In genomic region chr3:32132395-32133004, GRCm38 (mm10) we compare ENCODE assay signal across 21 mouse cellular contexts.
DNase-seq lines count a peak whose midpoint lies in the region; ATAC-seq and TF ChIP-seq lines count a peak whose summit lies in the region.
"Had no signal": no experiment of that assay in that cellular context is flagged by ENCODE, and none has a peak within 500 bp of the region (broad histone marks: within the 10 kb centered on the region; RNA-seq: fewer than 3 reads in every experiment).

No protein-coding gene starts in this region.

- no peaks in the 10 kb centered on the region for H3K36me3 ChIP-seq in heart, adult 2 months (ENCODE audit: control insufficient read depth, insufficient read depth, low read length)
- no peaks in the 10 kb centered on the region for H3K36me3 ChIP-seq in midbrain, embryonic 13.5 days
- H3K36me3 ChIP-seq in midbrain, embryonic 11.5 days (ENCODE audit: control insufficient read depth, insufficient read depth, low read length), result no peaks in the 10 kb centered on the region
- no peaks in the 10 kb centered on the region for H3K36me3 ChIP-seq in embryonic facial prominence, embryonic 14.5 days (ENCODE audit: control insufficient read depth, insufficient read depth, low read length)
- no peaks in the 10 kb centered on the region for H3K36me3 ChIP-seq in midbrain, embryonic 16.5 days (ENCODE audit: control insufficient read depth, insufficient read depth, low read length)
- H3K36me3 ChIP-seq: embryonic facial prominence, embryonic 13.5 days; forebrain, embryonic 10.5 days; hindbrain, embryonic 15.5 days had no signal

- H3K27ac ChIP-seq in heart, adult 2 months, result no peak overlapping the region
- peak overlapping the region; percentile 15; the same call in 1 of the 2 replicates for H3K27ac ChIP-seq in midbrain, embryonic 13.5 days
- H3K27ac ChIP-seq in midbrain, embryonic 11.5 days (ENCODE audit: low read depth, low read length), result no peak overlapping the region
- H3K27ac ChIP-seq in embryonic facial prominence, embryonic 14.5 days (replicated peaks; ENCODE audit: low read depth, low read length), result no peak overlapping the region
- peak overlapping the region; percentile 18; the same call in 1 of the 2 replicates for H3K27ac ChIP-seq in midbrain, embryonic 16.5 days (ENCODE audit: low read length)
- H3K27ac ChIP-seq: embryonic facial prominence, embryonic 13.5 days; forebrain, embryonic 10.5 days; forebrain, embryonic 13.5 days; hindbrain, embryonic 15.5 days had no signal

- peak; percentile 13 for DNase-seq in heart, adult 11 months
- no peak for DNase-seq in heart, adult 2 months
- no peak for DNase-seq in midbrain, embryonic 11.5 days (ENCODE audit: low spot score, missing footprints)
- DNase-seq in embryonic facial prominence, embryonic 14.5 days (ENCODE audit: low spot score), result peak; percentile 19
- DNase-seq in adrenal gland, postnatal 14 days, result no peak
- DNase-seq: adrenal gland, adult 2 months; adrenal gland, postnatal 25 days; cerebellum, adult 18-20 months; cerebellum, adult 9-10 months; cerebellum, postnatal 14 days; gastrocnemius, postnatal 25 days had no signal

- peak; percentile 75 for ATAC-seq in midbrain, embryonic 13.5 days
- no peak for ATAC-seq in midbrain, embryonic 11.5 days (ENCODE audit: low FRiP score)
- ATAC-seq in embryonic facial prominence, embryonic 14.5 days (ENCODE audit: low read depth), result no peak
- ATAC-seq in midbrain, embryonic 16.5 days, result peak; percentile 52
- ATAC-seq: CD4-positive, CD25-positive, alpha-beta regulatory T cell, adult 4 months; forebrain, embryonic 13.5 days; forebrain, embryonic 16.5 days; intestine, postnatal 0 days had no signal

- no peak for TF ChIP-seq CTCF in heart, adult 2 months (IDR thresholded peaks at IDR 0.05)

- no peaks in the 10 kb centered on the region for H3K27me3 ChIP-seq in heart, adult 2 months (ENCODE audit: control insufficient read depth, insufficient read depth, low read length)
- H3K27me3 ChIP-seq in midbrain, embryonic 13.5 days, result no peaks in the 10 kb centered on the region
- no peaks in the 10 kb centered on the region for H3K27me3 ChIP-seq in midbrain, embryonic 11.5 days (ENCODE audit: control insufficient read depth, insufficient read depth, low read length)
- H3K27me3 ChIP-seq in embryonic facial prominence, embryonic 14.5 days (replicated peaks; ENCODE audit: control insufficient read depth, insufficient read depth, low read length), result no peaks in the 10 kb centered on the region
- H3K27me3 ChIP-seq in midbrain, embryonic 16.5 days (ENCODE audit: control insufficient read depth, insufficient read depth, low read depth, low read length), result no peaks in the 10 kb centered on the region
- H3K27me3 ChIP-seq: embryonic facial prominence, embryonic 13.5 days; forebrain, embryonic 13.5 days; hindbrain, embryonic 15.5 days had no signal

- 75% methylated on average over 3 of the region's 3 CpGs for WGBS in heart, adult 2 months
- WGBS in midbrain, embryonic 13.5 days, result 73% methylated on average over 3 of the region's 3 CpGs
- WGBS in midbrain, embryonic 11.5 days, result 84% methylated on average over 3 of the region's 3 CpGs
- WGBS in embryonic facial prominence, embryonic 14.5 days, result 72% methylated on average over 3 of the region's 3 CpGs
- 60% methylated on average over 3 of the region's 3 CpGs for WGBS in midbrain, embryonic 16.5 days

- intact Hi-C loops in heart, adult 2 months (cut with DNase I), result no loop called here

- TF ChIP-seq EP300 in heart, adult 2 months (IDR thresholded peaks at IDR 0.05; ENCODE audit: insufficient read depth, low read depth, low read length), result no peak

- no peak overlapping the region for H3K9ac ChIP-seq in heart, adult 2 months (ENCODE audit: low read depth, low read length)
- H3K9ac ChIP-seq in midbrain, embryonic 13.5 days (replicated peaks), result no peak overlapping the region
- no peak overlapping the region for H3K9ac ChIP-seq in midbrain, embryonic 11.5 days (ENCODE audit: low read length)
- H3K9ac ChIP-seq in embryonic facial prominence, embryonic 14.5 days (ENCODE audit: low read depth, low read length), result no peak overlapping the region
- no peak overlapping the region for H3K9ac ChIP-seq in midbrain, embryonic 16.5 days (ENCODE audit: low read depth, low read length)
- H3K9ac ChIP-seq: embryonic facial prominence, embryonic 13.5 days; forebrain, embryonic 13.5 days; hindbrain, embryonic 15.5 days had no signal

- H3K9me3 ChIP-seq in midbrain, embryonic 13.5 days, result no peaks in the 10 kb centered on the region
- no peaks in the 10 kb centered on the region for H3K9me3 ChIP-seq in midbrain, embryonic 11.5 days (ENCODE audit: control insufficient read depth, low read length)
- H3K9me3 ChIP-seq in embryonic facial prominence, embryonic 14.5 days (ENCODE audit: control insufficient read depth, low read length), result no peaks in the 10 kb centered on the region
- no peaks in the 10 kb centered on the region for H3K9me3 ChIP-seq in midbrain, embryonic 16.5 days (replicated peaks; ENCODE audit: control insufficient read depth, low read length, poor library complexity, severe bottlenecking)
- H3K9me3 ChIP-seq: embryonic facial prominence, embryonic 13.5 days; forebrain, embryonic 10.5 days; forebrain, embryonic 13.5 days; hindbrain, embryonic 15.5 days had no signal

- H3K4me2 ChIP-seq in midbrain, embryonic 13.5 days (replicated peaks), result no peak overlapping the region
- no peak overlapping the region for H3K4me2 ChIP-seq in midbrain, embryonic 11.5 days
- no peak overlapping the region for H3K4me2 ChIP-seq in embryonic facial prominence, embryonic 14.5 days (ENCODE audit: low read depth, low read length)
- no peak overlapping the region for H3K4me2 ChIP-seq in midbrain, embryonic 16.5 days (ENCODE audit: low read length)
- H3K4me2 ChIP-seq: embryonic facial prominence, embryonic 13.5 days; forebrain, embryonic 13.5 days; heart, embryonic 11.5 days; hindbrain, embryonic 15.5 days had no signal

- no peaks in the 10 kb centered on the region for H3K79me2 ChIP-seq in heart, adult 2 months (replicated peaks; ENCODE audit: control insufficient read depth, insufficient read depth, low read length)

- H3K4me3 ChIP-seq in heart, adult 2 months, result no peak overlapping the region
- no peak overlapping the region for H3K4me3 ChIP-seq in midbrain, embryonic 13.5 days (replicated peaks)
- no peak overlapping the region for H3K4me3 ChIP-seq in midbrain, embryonic 11.5 days (ENCODE audit: low read depth, low read length)
- no peak overlapping the region for H3K4me3 ChIP-seq in embryonic facial prominence, embryonic 14.5 days (ENCODE audit: low read depth, low read length)
- H3K4me3 ChIP-seq in midbrain, embryonic 16.5 days (ENCODE audit: low read depth, low read length), result no peak overlapping the region
- H3K4me3 ChIP-seq: embryonic facial prominence, embryonic 13.5 days; forebrain, embryonic 10.5 days; forebrain, embryonic 13.5 days; hindbrain, embryonic 15.5 days had no signal

- no peaks in the 10 kb centered on the region for H3K4me1 ChIP-seq in heart, adult 2 months (ENCODE audit: control insufficient read depth, insufficient read depth, low read length)
- H3K4me1 ChIP-seq in midbrain, embryonic 13.5 days (replicated peaks), result peaks cover 14% of the 10 kb centered on the region
- H3K4me1 ChIP-seq in midbrain, embryonic 11.5 days (ENCODE audit: control insufficient read depth, insufficient read depth, low read length), result peaks cover 3% of the 10 kb centered on the region; the same call in 1 of the 2 replicates
- H3K4me1 ChIP-seq in embryonic facial prominence, embryonic 14.5 days (ENCODE audit: control insufficient read depth, insufficient read depth, low read length), result no peaks in the 10 kb centered on the region
- H3K4me1 ChIP-seq in midbrain, embryonic 16.5 days (ENCODE audit: control insufficient read depth, insufficient read depth, low read length), result peaks cover 7% of the 10 kb centered on the region
- H3K4me1 ChIP-seq: embryonic facial prominence, embryonic 13.5 days; forebrain, embryonic 13.5 days had no signal

- TF ChIP-seq POLR2A in heart, adult 2 months (IDR thresholded peaks at IDR 0.05; ENCODE audit: insufficient read depth, low read depth, low read length), result no peak

Comparison
In these comparisons a context has a peak if more than half of its experiments do, and no peak if none do; other contexts are left out.
1. DNase-seq: peak in heart, adult 11 months (single experiment) and embryonic facial prominence, embryonic 14.5 days (single experiment); none in heart, adult 2 months (0 of 2), midbrain, embryonic 11.5 days (single experiment) and adrenal gland, postnatal 14 days (single experiment).
2. H3K27ac ChIP-seq: peak in midbrain, embryonic 13.5 days (single experiment) and midbrain, embryonic 16.5 days (single experiment); none in heart, adult 2 months (single experiment), midbrain, embryonic 11.5 days (single experiment) and embryonic facial prominence, embryonic 14.5 days (single experiment).
3. ATAC-seq: peak in midbrain, embryonic 13.5 days (single experiment) and midbrain, embryonic 16.5 days (single experiment); none in midbrain, embryonic 11.5 days (single experiment) and embryonic facial prominence, embryonic 14.5 days (single experiment).